In genomic region chr16:87656771-87657170, GRCm38 (mm10) we compare ENCODE assay signal across 17 mouse cellular contexts.
"Had no signal": no experiment of that assay in that cellular context is flagged by ENCODE, and none has a peak within 500 bp of the region (broad histone marks: within the 10 kb centered on the region; RNA-seq: fewer than 3 reads in every experiment).

No protein-coding gene starts in this region.

- H3K36me3 ChIP-seq: liver, embryonic 13.5 days; liver, embryonic 15.5 days; lung, embryonic 15.5 days; midbrain, embryonic 13.5 days; midbrain, embryonic 15.5 days; neural tube, embryonic 13.5 days; neural tube, embryonic 15.5 days; stomach, embryonic 15.5 days had no signal

- H3K27ac ChIP-seq: liver, embryonic 13.5 days; liver, embryonic 15.5 days; lung, embryonic 15.5 days; macrophage; midbrain, embryonic 13.5 days; midbrain, embryonic 15.5 days; neural tube, embryonic 13.5 days; neural tube, embryonic 15.5 days; stomach, embryonic 15.5 days; stomach, postnatal 0 days had no signal

- H3K27me3 ChIP-seq: liver, embryonic 13.5 days; liver, embryonic 15.5 days; lung, embryonic 15.5 days; megakaryocyte, embryonic 14.5 days; midbrain, embryonic 13.5 days; midbrain, embryonic 15.5 days; neural tube, embryonic 13.5 days; neural tube, embryonic 15.5 days; stomach, embryonic 15.5 days had no signal

- H3K9me3 ChIP-seq: liver, embryonic 13.5 days; liver, embryonic 15.5 days; lung, embryonic 15.5 days; megakaryocyte, embryonic 14.5 days; midbrain, embryonic 13.5 days; midbrain, embryonic 15.5 days; neural tube, embryonic 13.5 days; neural tube, embryonic 15.5 days; stomach, embryonic 15.5 days had no signal

- H3K4me1 ChIP-seq: liver, embryonic 15.5 days; lung, embryonic 15.5 days; midbrain, embryonic 15.5 days; neural tube, embryonic 13.5 days; neural tube, embryonic 15.5 days had no signal

- DNase-seq: liver, embryonic 13.5 days; liver, postnatal 0 days; lung, adult 2 months; lung, postnatal 14 days; lung, postnatal 36 days; retina, postnatal 1 day; right cerebral cortex, postnatal 14 days had no signal

- H3K4me3 ChIP-seq: liver, embryonic 13.5 days; liver, embryonic 15.5 days; lung, embryonic 15.5 days; megakaryocyte, embryonic 14.5 days; midbrain, embryonic 13.5 days; midbrain, embryonic 15.5 days; neural tube, embryonic 13.5 days; neural tube, embryonic 15.5 days; stomach, embryonic 15.5 days had no signal
